Mouse (Mus musculus): ENCODE results near the gene Sec23ip. TPM values are rescaled to one million over a fixed set of nuclear protein-coding genes. Genes with fewer than 3 reads are reported as not detected.

Sec23ip gene
- polyA plus RNA-seq, 1 experiment = not detected

DNA sequence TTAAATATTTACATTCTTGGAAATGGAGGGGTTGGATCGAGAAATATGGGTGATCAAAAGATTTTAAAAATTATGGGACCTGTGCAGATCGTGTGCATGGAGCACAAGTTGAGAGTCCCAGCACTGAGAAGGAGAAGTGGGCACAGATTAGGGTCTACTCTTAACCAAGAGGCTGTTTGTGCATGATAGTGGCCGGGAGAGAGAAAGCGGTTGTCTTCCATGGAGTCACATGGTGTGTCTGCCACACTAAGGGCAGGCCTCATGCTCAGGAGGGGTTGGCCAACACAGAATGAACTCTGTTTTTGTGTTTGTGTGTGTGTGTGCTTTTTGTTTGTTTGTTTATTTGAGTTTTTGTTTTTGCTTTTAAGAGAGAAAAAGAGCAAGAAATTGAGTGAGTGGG lies 7.3 kb downstream of the Sec23ip start:
- WGBS = 88% methylated on average over 4 of the region's 4 CpGs
- H3K4me3 ChIP-seq (ENCODE audit: insufficient read depth, low read depth, low read length) = no peak overlapping the region
- peaks cover 3% of the 10 kb centered on the region for H3K4me1 ChIP-seq (ENCODE audit: control insufficient read depth, insufficient read depth, low read length)
- TF ChIP-seq POLR2A (IDR thresholded peaks at IDR 0.05; ENCODE audit: insufficient read depth, low read depth, low read length) (no peak), CTCF (IDR thresholded peaks at IDR 0.05; ENCODE audit: insufficient read depth, low read depth, low read length) (no peak)
- no peak overlapping the region for H3K27ac ChIP-seq (ENCODE audit: insufficient read depth, low read depth, low read length)

DNA sequence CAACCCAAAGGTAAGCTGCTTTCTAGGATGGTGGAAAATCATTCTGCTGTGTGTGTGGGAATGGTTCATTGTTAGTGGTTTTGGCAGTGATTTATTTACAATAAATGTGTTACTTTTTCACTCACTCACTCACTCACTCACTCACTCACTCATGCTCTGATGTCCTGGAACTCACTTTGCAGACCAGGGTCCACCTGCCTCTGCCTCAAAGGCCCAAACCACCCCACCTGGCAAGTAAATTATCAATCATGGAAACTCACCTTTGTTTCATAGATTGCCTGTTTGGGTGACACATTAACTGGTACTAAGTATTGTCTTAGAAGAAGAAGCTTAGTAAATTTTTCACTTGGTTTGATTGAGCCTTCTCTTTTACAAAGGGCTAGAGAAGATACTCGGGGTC lies 10.7 kb downstream of the Sec23ip start:
- Histone ChIP-seq H3K4me3 (ENCODE audit: insufficient read depth, low read depth, low read length) (no peak overlapping the region), H3K27ac (ENCODE audit: insufficient read depth, low read depth, low read length) (no peak overlapping the region), H3K4me1 (ENCODE audit: control insufficient read depth, insufficient read depth, low read length) (no peaks in the 10 kb centered on the region)
- 88% methylated on average over 1 of the region's 1 CpGs for WGBS
- TF ChIP-seq CTCF (IDR thresholded peaks at IDR 0.05; ENCODE audit: insufficient read depth, low read depth, low read length) = no peak
- TF ChIP-seq POLR2A (IDR thresholded peaks at IDR 0.05; ENCODE audit: insufficient read depth, low read depth, low read length) = no peak

DNA sequence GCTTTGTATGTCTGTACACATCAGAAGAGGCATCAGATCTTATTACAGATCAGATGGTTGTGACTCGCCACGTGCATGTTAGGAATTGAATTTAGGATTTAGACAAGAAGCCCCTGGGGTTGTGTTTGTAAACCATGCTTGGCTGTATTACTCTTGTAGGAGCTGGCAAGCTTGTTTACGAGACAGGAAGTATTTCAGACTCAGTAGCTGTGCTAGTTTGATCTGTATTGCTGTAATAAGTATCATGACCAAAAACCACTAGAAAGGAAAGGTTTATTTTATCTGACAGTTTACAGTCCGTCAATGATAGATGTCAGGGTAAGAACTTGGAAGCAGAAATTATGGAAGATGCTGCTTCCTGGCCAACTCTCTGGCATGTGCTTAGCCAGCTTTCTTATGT lies 14.2 kb downstream of the Sec23ip start:
- no peak for TF ChIP-seq POLR2A (IDR thresholded peaks at IDR 0.05; ENCODE audit: insufficient read depth, low read depth, low read length)
- TF ChIP-seq CTCF (IDR thresholded peaks at IDR 0.05; ENCODE audit: insufficient read depth, low read depth, low read length) = no peak
- Histone ChIP-seq H3K4me1 (ENCODE audit: control insufficient read depth, insufficient read depth, low read length) (no peaks in the 10 kb centered on the region), H3K4me3 (ENCODE audit: insufficient read depth, low read depth, low read length) (no peak overlapping the region), H3K27ac (ENCODE audit: insufficient read depth, low read depth, low read length) (no peak overlapping the region)
- 90% methylated on average over 4 of the region's 4 CpGs for WGBS

DNA sequence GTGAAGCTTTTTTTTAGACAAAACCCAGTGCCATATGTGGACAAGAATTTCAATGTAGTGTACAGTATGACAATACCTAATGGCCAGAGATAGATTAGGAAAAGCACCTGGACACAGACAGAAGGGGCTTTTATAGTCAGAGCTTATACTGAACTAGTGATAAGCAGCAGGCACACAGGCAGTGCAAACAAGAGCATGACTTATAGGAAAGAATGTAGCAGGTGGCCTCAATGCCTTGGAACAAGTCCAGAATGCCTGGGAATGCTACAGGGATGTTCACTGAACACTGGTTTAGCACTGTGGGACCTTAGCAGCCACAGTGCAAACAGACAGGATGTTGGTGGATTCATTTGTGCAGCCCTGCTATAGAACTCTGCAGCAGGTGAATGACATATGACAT lies 22.0 kb downstream of the Sec23ip start:
- no peaks in the 10 kb centered on the region for H3K4me1 ChIP-seq (ENCODE audit: control insufficient read depth, insufficient read depth, low read length)

DNA sequence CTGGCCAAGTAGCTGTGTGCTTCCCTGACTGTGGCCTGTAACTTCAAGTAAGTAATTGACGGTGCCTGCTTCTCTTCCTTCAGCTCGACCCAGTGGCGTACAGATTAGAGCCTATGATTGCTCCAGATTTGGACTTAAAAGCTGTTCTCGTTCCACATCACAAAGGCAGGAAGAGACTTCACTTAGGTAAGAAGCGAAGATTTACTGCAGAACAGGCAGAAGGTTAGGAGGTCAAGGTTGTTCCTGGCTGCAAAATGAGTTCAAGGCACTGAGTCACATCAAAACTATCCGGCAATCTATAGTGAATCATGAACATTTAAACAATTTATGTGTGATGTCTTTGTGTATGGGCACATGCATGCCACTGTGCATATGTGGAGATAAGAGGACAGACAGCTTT lies 32.5 kb downstream of the Sec23ip start:
- Histone ChIP-seq H3K4me3 (ENCODE audit: insufficient read depth, low read depth, low read length) (no peak overlapping the region), H3K4me1 (ENCODE audit: control insufficient read depth, insufficient read depth, low read length) (no peaks in the 10 kb centered on the region), H3K27ac (ENCODE audit: insufficient read depth, low read depth, low read length) (no peak overlapping the region)
- WGBS = 89% methylated on average over 6 of the region's 6 CpGs
- TF ChIP-seq POLR2A (IDR thresholded peaks at IDR 0.05; ENCODE audit: insufficient read depth, low read depth, low read length) = no peak
- TF ChIP-seq CTCF (IDR thresholded peaks at IDR 0.05; ENCODE audit: insufficient read depth, low read depth, low read length) = no peak

More for the DNA sequence above, 22.0 kb downstream of the Sec23ip start:
- no peak overlapping the region for H3K4me3 ChIP-seq (ENCODE audit: insufficient read depth, low read depth, low read length)
- H3K27ac ChIP-seq (ENCODE audit: insufficient read depth, low read depth, low read length) = no peak overlapping the region
- TF ChIP-seq POLR2A (IDR thresholded peaks at IDR 0.05; ENCODE audit: insufficient read depth, low read depth, low read length) (no peak), CTCF (IDR thresholded peaks at IDR 0.05; ENCODE audit: insufficient read depth, low read depth, low read length) (no peak)

DNA sequence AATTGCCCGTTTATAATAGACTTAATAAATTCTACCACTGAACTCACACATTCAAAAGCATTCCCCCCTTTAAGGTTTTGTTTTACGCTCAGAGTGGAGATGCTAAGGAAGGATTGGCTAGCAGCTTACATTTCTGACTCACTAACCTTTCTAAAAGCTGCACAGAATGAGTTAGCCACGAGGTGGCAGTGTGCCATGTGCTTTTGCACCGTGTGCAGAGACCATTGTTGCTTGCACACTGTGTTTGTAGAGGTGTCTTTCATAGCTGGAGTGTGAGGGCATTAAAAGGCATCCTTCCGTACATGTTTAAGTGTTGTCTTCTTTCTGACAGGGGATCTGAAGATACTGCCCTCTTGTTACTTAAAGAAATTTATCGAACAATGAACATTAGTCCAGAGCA lies 34.6 kb downstream of the Sec23ip start:
- TF ChIP-seq POLR2A (IDR thresholded peaks at IDR 0.05; ENCODE audit: insufficient read depth, low read depth, low read length) (no peak), CTCF (IDR thresholded peaks at IDR 0.05; ENCODE audit: insufficient read depth, low read depth, low read length) (no peak)
- Histone ChIP-seq H3K4me1 (ENCODE audit: control insufficient read depth, insufficient read depth, low read length) (no peaks in the 10 kb centered on the region), H3K4me3 (ENCODE audit: insufficient read depth, low read depth, low read length) (no peak overlapping the region), H3K27ac (ENCODE audit: insufficient read depth, low read depth, low read length) (no peak overlapping the region)
- WGBS = 26% methylated on average over 6 of the region's 6 CpGs

DNA sequence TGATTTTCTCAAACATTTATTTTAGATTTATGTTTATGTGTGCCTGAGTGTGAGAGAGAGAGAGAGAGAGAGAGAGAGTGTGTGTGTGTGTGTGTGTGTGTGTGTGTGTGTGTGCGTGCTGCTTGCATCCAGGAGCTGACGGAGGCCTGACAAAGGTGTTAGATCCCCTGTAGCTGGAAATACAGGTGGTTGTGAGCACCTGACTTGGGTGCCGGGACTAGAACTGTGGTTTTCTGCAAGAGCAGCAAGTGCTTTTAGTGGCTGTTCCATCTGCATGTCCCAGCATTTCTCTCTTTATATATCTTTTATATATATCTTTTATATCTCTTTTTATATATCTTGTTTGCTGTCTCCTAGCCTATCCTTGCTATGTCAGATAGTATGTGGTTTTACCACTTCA lies 37.1 kb downstream of the Sec23ip start:
- Histone ChIP-seq H3K4me1 (ENCODE audit: control insufficient read depth, insufficient read depth, low read length) (no peaks in the 10 kb centered on the region), H3K4me3 (ENCODE audit: insufficient read depth, low read depth, low read length) (no peak overlapping the region), H3K27ac (ENCODE audit: insufficient read depth, low read depth, low read length) (no peak overlapping the region)
- WGBS = 90% methylated on average over 3 of the region's 3 CpGs
- TF ChIP-seq CTCF (IDR thresholded peaks at IDR 0.05; ENCODE audit: insufficient read depth, low read depth, low read length) (no peak), POLR2A (IDR thresholded peaks at IDR 0.05; ENCODE audit: insufficient read depth, low read depth, low read length) (no peak)

DNA sequence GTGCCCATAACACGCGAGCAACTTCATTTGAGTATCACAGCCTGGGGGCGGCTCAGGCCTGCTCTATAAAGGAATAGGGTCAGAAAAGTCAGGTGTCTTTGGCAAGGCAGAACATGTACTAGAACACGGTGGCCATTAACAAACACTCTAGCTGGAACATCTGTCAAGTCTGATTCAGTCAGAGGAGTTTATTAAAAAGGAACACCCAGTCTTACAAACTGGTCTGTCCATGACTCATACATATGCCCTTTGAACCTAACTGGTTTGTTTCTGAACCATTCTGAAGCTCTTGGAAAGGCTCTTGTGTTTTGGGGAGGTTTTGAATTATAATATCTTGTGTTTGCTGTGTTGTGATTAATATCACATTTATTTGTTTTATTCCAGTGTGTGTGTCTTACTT lies 45.3 kb downstream of the Sec23ip start:
- H3K4me3 ChIP-seq (ENCODE audit: insufficient read depth, low read depth, low read length) = no peak overlapping the region
- H3K27ac ChIP-seq (ENCODE audit: insufficient read depth, low read depth, low read length) = no peak overlapping the region
- WGBS = 90% methylated on average over 4 of the region's 4 CpGs
- TF ChIP-seq POLR2A (IDR thresholded peaks at IDR 0.05; ENCODE audit: insufficient read depth, low read depth, low read length) = no peak
- no peak for TF ChIP-seq CTCF (IDR thresholded peaks at IDR 0.05; ENCODE audit: insufficient read depth, low read depth, low read length)
- no peaks in the 10 kb centered on the region for H3K4me1 ChIP-seq (ENCODE audit: control insufficient read depth, insufficient read depth, low read length)

DNA sequence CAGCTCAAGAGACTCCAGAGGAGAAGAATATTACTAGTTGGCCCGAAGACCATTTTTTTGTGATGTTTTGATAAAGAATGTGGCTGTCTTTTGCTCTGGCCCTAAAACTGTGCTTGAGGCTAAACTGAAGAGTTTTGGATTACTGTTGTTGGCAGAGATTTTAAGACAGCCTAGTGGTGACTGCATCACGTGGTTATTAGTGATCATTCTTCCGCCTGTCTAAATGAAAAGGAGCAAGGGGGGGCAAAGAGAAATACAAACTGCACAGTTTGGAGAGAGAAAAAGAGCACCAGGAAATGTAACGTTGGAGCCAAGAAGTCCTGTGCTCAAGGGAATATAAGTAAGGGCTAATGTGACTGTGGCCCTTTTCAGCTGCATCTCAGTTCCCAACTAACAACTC lies 48.7 kb downstream of the Sec23ip start:
- TF ChIP-seq CTCF (IDR thresholded peaks at IDR 0.05; ENCODE audit: insufficient read depth, low read depth, low read length) (no peak), POLR2A (IDR thresholded peaks at IDR 0.05; ENCODE audit: insufficient read depth, low read depth, low read length) (no peak)
- H3K27ac ChIP-seq (ENCODE audit: insufficient read depth, low read depth, low read length) = no peak overlapping the region
- WGBS = 62% methylated on average over 4 of the region's 4 CpGs
- H3K4me1 ChIP-seq (ENCODE audit: control insufficient read depth, insufficient read depth, low read length) = no peaks in the 10 kb centered on the region
- H3K4me3 ChIP-seq (ENCODE audit: insufficient read depth, low read depth, low read length) = no peak overlapping the region

DNA sequence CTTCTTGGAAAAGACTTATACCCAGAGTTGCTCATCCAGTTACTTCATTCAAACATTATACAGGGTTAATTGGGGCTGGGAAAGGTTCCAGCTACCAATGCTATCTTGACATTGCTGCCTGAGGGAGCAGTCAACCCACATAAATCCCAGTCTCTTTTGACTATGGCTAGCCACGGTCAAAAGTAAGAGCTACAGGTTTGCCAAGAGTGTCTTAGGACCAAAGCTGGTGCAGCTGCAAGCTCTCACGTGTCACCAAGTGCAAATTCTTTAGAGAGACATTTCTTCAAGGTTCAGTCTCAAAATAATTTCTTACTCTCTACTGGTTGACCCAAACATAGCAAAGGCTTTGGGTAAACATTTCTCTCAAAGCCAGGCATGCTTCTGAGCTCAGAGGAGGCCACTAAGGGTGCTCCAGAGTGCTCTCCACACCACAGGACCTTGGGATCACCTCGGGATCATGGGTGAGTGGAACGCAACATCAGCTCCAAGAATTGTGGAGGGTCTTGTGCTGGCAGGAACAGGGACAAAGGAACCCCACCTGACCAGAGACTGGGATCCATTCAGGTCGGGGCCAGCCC lies 80.3 kb downstream of the Sec23ip start:
- Histone ChIP-seq H3K27ac (ENCODE audit: insufficient read depth, low read depth, low read length) (no peak overlapping the region), H3K4me3 (ENCODE audit: insufficient read depth, low read depth, low read length) (no peak overlapping the region), H3K4me1 (ENCODE audit: control insufficient read depth, insufficient read depth, low read length) (no peaks in the 10 kb centered on the region)
- WGBS = 65% methylated on average over 5 of the region's 5 CpGs
- TF ChIP-seq POLR2A (IDR thresholded peaks at IDR 0.05; ENCODE audit: insufficient read depth, low read depth, low read length) = no peak
- no peak for TF ChIP-seq CTCF (IDR thresholded peaks at IDR 0.05; ENCODE audit: insufficient read depth, low read depth, low read length)

Measured in olfactory bulb, adult 2 months (tissue).